Mouse (Mus musculus) T-cell, adult 2 months (primary cell): ENCODE results near the gene Aifm3.
"Not testable (repeated sequence)": the region's sequence is repeated elsewhere in the genome, so short reads cannot be mapped to it uniquely, and the experiment has no call there.

Source experiments
- DNase-seq: peaks from one replicate; pipeline ENCODE4 v3.0.0; 2022; ENCODE audit warnings: low spot score

The Aifm3 gene

GRCm38 (mm10) chr16:17499249-17499883, 10.0 kb downstream of the Aifm3 start:
- no peak for DNase-seq

- DNase-seq = no peak
These were observed 13.3 kb downstream of the Aifm3 start for GRCm38 (mm10) chr16:17502681-17503080.

GRCm38 (mm10) chr16:17507018-17507552, 17.7 kb downstream of the Aifm3 start:
- no peak for DNase-seq

- not testable (repeated sequence) for DNase-seq
These were observed 18.6 kb downstream of the Aifm3 start for GRCm38 (mm10) chr16:17508031-17508430.

GRCm38 (mm10) chr16:17508546-17509239, 19.3 kb downstream of the Aifm3 start, which contains the start of gene Lztr1:
Gene Lztr1, plus strand, starts transcription at chr16:17508688.
- DNase-seq = peak; percentile 86

GRCm38 (mm10) chr16:17509240-17509597, 19.8 kb downstream of the Aifm3 start:
- no peak for DNase-seq

- DNase-seq = no peak
These were observed 20.7 kb downstream of the Aifm3 start for GRCm38 (mm10) chr16:17510143-17510542.

GRCm38 (mm10) chr16:17510686-17511085, 21.3 kb downstream of the Aifm3 start:
- DNase-seq = no peak

GRCm38 (mm10) chr16:17511431-17511830, 22.0 kb downstream of the Aifm3 start:
- DNase-seq = no peak

- no peak for DNase-seq
These were observed 29.5 kb downstream of the Aifm3 start for GRCm38 (mm10) chr16:17518910-17519309.

GRCm38 (mm10) chr16:17524156-17524555, 34.7 kb downstream of the Aifm3 start:
- no peak for DNase-seq

GRCm38 (mm10) chr16:17525524-17525923, 36.1 kb downstream of the Aifm3 start:
- no peak for DNase-seq

- no peak for DNase-seq
These were observed 36.8 kb downstream of the Aifm3 start for GRCm38 (mm10) chr16:17526223-17526622.

GRCm38 (mm10) chr16:17527606-17528005, 38.2 kb downstream of the Aifm3 start:
- no peak for DNase-seq

- no peak for DNase-seq
These were observed 38.9 kb downstream of the Aifm3 start for GRCm38 (mm10) chr16:17528276-17528675.

GRCm38 (mm10) chr16:17529981-17530586, 40.7 kb downstream of the Aifm3 start:
- DNase-seq = no peak

- DNase-seq = peak; percentile 95
These were observed 41.4 kb downstream of the Aifm3 start, which contains the start of gene Thap7 for GRCm38 (mm10) chr16:17530640-17531288. Gene Thap7, minus strand, starts transcription at chr16:17531136.

- no peak for DNase-seq
These were observed 42.9 kb downstream of the Aifm3 start for GRCm38 (mm10) chr16:17532271-17532670.

- DNase-seq = no peak
These were observed 43.4 kb downstream of the Aifm3 start for GRCm38 (mm10) chr16:17532676-17533329.

- DNase-seq = peak; percentile 34
These were observed 47.2 kb downstream of the Aifm3 start for GRCm38 (mm10) chr16:17536584-17536983.

GRCm38 (mm10) chr16:17542632-17543031, 53.2 kb downstream of the Aifm3 start:
- DNase-seq = no peak

GRCm38 (mm10) chr16:17552837-17553236, 63.4 kb downstream of the Aifm3 start:
- no peak for DNase-seq
